Mouse (Mus musculus): ENCODE measurements around the gene Klf6.

The Klf6 gene

GRCm38 (mm10) chr13:5899021-5899420 lies 37.7 kb downstream of the Klf6 start:
- in situ Hi-C loops (cut with MseI, MboI) = no loop called here

GRCm38 (mm10) chr13:5899641-5900040 lies 38.4 kb downstream of the Klf6 start:
- in situ Hi-C loops (cut with MseI, MboI) = no loop called here

- in situ Hi-C loops (cut with MseI, MboI) = no loop called here
Observed at GRCm38 (mm10) chr13:5913201-5913600, 51.9 kb downstream of the Klf6 start.

DNA sequence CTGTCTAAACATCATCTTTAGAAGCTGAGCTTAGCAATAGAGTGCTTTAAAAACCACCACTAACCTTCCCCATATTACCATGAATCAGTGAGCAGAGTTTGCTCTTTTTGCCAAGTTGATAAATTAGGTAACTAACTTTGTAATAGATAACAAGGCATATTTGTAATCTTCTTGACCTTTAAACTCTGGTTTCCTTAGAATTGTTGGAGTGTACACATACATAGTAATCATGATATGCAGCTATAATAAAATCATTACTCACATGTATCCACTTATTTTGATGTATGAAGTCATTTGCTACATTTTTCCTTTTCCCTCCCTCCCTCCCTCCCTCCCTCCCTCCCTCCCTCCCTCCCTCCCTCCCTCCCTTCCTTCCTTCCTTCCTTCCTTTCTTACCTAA lies 56.1 kb downstream of the Klf6 start:
- in situ Hi-C loops (cut with MseI, MboI) = no loop called here

GRCm38 (mm10) chr13:5919966-5920365 lies 58.7 kb downstream of the Klf6 start:
- in situ Hi-C loops (cut with MseI, MboI) = no loop called here

All from mouse trophoblast stem cell (cell line).